In the genomic region with DNA sequence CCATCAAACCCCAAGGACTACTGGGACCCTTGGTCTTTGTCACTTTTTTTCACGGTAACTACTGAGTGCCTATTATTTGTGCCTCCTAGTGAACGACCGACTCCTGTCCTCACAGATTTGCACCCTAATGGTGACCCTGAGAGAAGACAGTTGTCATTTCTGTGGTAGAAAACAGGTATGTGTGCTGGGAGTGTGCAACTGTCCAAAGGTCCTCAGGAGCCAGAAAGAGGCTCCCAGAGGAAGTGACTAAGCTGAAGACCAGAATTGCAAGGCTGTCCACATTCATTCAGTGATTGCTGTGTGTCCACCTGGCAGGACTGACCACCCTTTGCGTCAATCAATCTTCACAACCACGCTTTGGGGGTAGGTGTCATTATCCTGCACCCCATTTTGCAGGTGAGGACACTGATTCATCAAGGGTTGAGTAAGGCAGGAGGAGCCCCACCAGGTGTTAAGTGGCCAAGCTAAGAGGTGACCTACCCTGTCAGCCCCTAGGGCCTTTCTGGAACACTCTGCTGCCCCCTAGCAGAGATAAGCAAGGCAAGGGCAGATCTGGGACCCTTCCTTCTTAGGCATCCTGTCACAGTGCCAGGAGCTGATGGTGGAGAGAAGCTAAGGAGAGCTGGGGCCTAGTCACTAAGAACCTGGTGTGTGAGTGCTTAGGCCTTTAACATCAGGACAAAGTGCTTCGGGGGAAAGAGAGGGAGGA, we compare ENCODE assay signal across 8 mouse cellular contexts. TPM values are rescaled to one million over a fixed set of nuclear protein-coding genes. Genes with fewer than 3 reads are reported as not detected.
A peak's percentile ranks its signal among the peaks of the same experiment; 100 is the strongest.
DNase-seq lines count a peak whose midpoint lies in the region; ATAC-seq lines count a peak whose summit lies in the region.

No protein-coding gene starts in this region.

- no peaks in the 10 kb centered on the region for H3K36me3 ChIP-seq in heart, embryonic 11.5 days (ENCODE audit: control insufficient read depth, insufficient read depth, low read length)
- no peaks in the 10 kb centered on the region for H3K36me3 ChIP-seq in heart, embryonic 15.5 days
- no peaks in the 10 kb centered on the region for H3K36me3 ChIP-seq in liver, embryonic 15.5 days (replicated peaks)

- no peaks in the 10 kb centered on the region for H3K9me3 ChIP-seq in heart, embryonic 11.5 days (replicated peaks; ENCODE audit: control insufficient read depth, low read length)
- H3K9me3 ChIP-seq in heart, embryonic 15.5 days (replicated peaks) = no peaks in the 10 kb centered on the region
- no peaks in the 10 kb centered on the region for H3K9me3 ChIP-seq in liver, embryonic 15.5 days (replicated peaks)

- H3K4me1 ChIP-seq in heart, embryonic 11.5 days (ENCODE audit: control insufficient read depth, insufficient read depth, low read length) = peaks cover 35% of the 10 kb centered on the region
- H3K4me1 ChIP-seq in heart, embryonic 15.5 days (replicated peaks) = peaks cover 32% of the 10 kb centered on the region
- H3K4me1 ChIP-seq in liver, embryonic 15.5 days (replicated peaks) = peaks cover 13% of the 10 kb centered on the region

- no peak for DNase-seq in heart, adult 8-10 months (ENCODE audit: low spot score)
- no peak for DNase-seq in adrenal gland, postnatal 4 days (ENCODE audit: low spot score in 2 of 2)
- DNase-seq in frontal cortex, postnatal 14 days (ENCODE audit: low spot score in 2 of 2) = no peak
- no peak for DNase-seq in cerebellum, adult 11-12 months

- H3K4me3 ChIP-seq in heart, embryonic 11.5 days (ENCODE audit: low read depth, low read length) = peak overlapping the region; percentile 63
- peak overlapping the region; percentile 71 for H3K4me3 ChIP-seq in heart, embryonic 15.5 days
- H3K4me3 ChIP-seq in liver, embryonic 15.5 days (replicated peaks) = peak overlapping the region; percentile 54; the same call in 1 of the 2 replicates

- peak overlapping the region; percentile 74 for H3K9ac ChIP-seq in heart, embryonic 11.5 days (ENCODE audit: low read depth, low read length)
- H3K9ac ChIP-seq in heart, embryonic 15.5 days = peak overlapping the region; percentile 74; the same call in 1 of the 2 replicates
- H3K9ac ChIP-seq in liver, embryonic 15.5 days = no peak overlapping the region

- H3K27ac ChIP-seq in heart, embryonic 11.5 days (ENCODE audit: low read depth, low read length) = 0 out of 2 replicates have a peak overlapping the region, but pooled peaks have one; percentile 22
- peak overlapping the region; percentile 89 for H3K27ac ChIP-seq in heart, embryonic 15.5 days
- no peak overlapping the region for H3K27ac ChIP-seq in liver, embryonic 15.5 days (replicated peaks)

- 25% methylated on average over 6 of the region's 6 CpGs for WGBS in heart, embryonic 11.5 days (ENCODE audit: insufficient replicate concordance)
- 27% methylated on average over 6 of the region's 6 CpGs for WGBS in heart, embryonic 15.5 days
- 23% methylated on average over 6 of the region's 6 CpGs for WGBS in liver, embryonic 15.5 days (ENCODE audit: insufficient replicate concordance)

- peak overlapping the region; percentile 76 for H3K4me2 ChIP-seq in heart, embryonic 11.5 days
- peak overlapping the region; percentile 68 for H3K4me2 ChIP-seq in heart, embryonic 15.5 days
- H3K4me2 ChIP-seq in liver, embryonic 15.5 days = peak overlapping the region; percentile 69

- peaks cover 2% of the 10 kb centered on the region; the same call in 1 of the 2 replicates for H3K27me3 ChIP-seq in heart, embryonic 11.5 days (ENCODE audit: control insufficient read depth, insufficient read depth, low read length)
- no peaks in the 10 kb centered on the region for H3K27me3 ChIP-seq in heart, embryonic 15.5 days
- H3K27me3 ChIP-seq in liver, embryonic 15.5 days = peaks cover 23% of the 10 kb centered on the region

- no peak for ATAC-seq in heart, embryonic 11.5 days (replicated peaks; ENCODE audit: insufficient number of reproducible peaks, low FRiP score, low TSS enrichment)
- ATAC-seq in CD4-positive, CD25-positive, alpha-beta regulatory T cell, adult 4 months = peak; percentile 10
- ATAC-seq in heart, embryonic 15.5 days (replicated peaks; ENCODE audit: insufficient number of reproducible peaks, insufficient read depth, low FRiP score, low read depth) = no peak
- ATAC-seq in liver, embryonic 15.5 days (ENCODE audit: insufficient read depth) = no peak

RNA-seq across cellular contexts. Expression of a gene that starts 0.6 kb away (rescaled TPM):
- polyA plus RNA-seq in heart, embryonic 11.5 days (2014; fragmentation: Nextera tagmentation; extraction: Ambion mirVana) = 51.3 and 58.0 TPM in 2 replicates
- total RNA-seq in heart, adult 8-10 months (2022) = 100 to 1,000 TPM; 373 to 483 (median 430) TPM
- under 1 TPM; 0.35 to 0.71 TPM for polyA plus RNA-seq in CD4-positive, CD25-positive, alpha-beta regulatory T cell, adult 4 months (2017; shearing (Covaris generic))
- polyA plus RNA-seq in heart, embryonic 15.5 days (2015; fragmentation: Nextera tagmentation; extraction: Ambion mirVana) = 121 and 148 TPM in 2 replicates
- 2.2 and 2.7 TPM in 2 replicates for polyA plus RNA-seq in liver, embryonic 15.5 days (2015; fragmentation: Nextera tagmentation; extraction: Ambion mirVana)
- total RNA-seq in adrenal gland, postnatal 4 days (2021) = 10 to 100 TPM; 11.4 to 13.9 TPM

Comparison
In these comparisons a context has a peak if more than half of its experiments do, and no peak if none do; other contexts are left out.
1. RNA of a gene that starts 0.6 kb away (polyA plus RNA-seq): 121 to 148 TPM in heart, embryonic 15.5 days and 51.3 to 58.0 TPM in heart, embryonic 11.5 days; 2.2 to 2.7 TPM in liver, embryonic 15.5 days and 0.35 to 0.71 TPM in CD4-positive, CD25-positive, alpha-beta regulatory T cell, adult 4 months; every median in the first group is over 10 times any median in the second.
2. Peak in every context shown above with its lines, with median percentiles within 50 percentile points of each other: H3K4me2 ChIP-seq and H3K4me3 ChIP-seq.